Mouse (Mus musculus) urinary bladder, adult 18-20 months (tissue): ENCODE data around the gene Gmppa.

ENCODE experiments used
- DNase-seq, 2 experiments: peaks; one replicate each; pipeline ENCODE4 v3.0.0; 2022; ENCODE audit warnings: low spot score in 2 of 2, mixed read lengths in 2 of 2

The Gmppa gene

DNA sequence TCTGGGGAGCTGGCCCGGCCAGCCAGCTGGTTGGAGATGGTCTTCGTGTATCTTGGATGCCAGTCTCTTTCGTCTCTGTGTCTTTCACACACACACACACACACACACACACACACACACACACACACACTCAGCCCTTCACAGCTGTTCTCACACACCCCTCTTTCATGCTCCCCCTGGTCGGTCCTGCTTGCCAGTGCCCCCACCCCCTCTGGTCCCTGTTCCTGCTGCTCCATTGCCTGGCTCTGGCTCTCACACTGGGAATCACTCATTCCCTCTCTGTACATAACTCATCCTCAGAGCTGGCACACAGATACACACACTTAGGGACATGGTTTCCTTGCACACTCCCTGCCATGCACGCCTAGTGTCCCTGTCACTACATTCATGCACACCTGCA, 16.2 kb downstream of the Gmppa start:
- DNase-seq = no peak

DNA sequence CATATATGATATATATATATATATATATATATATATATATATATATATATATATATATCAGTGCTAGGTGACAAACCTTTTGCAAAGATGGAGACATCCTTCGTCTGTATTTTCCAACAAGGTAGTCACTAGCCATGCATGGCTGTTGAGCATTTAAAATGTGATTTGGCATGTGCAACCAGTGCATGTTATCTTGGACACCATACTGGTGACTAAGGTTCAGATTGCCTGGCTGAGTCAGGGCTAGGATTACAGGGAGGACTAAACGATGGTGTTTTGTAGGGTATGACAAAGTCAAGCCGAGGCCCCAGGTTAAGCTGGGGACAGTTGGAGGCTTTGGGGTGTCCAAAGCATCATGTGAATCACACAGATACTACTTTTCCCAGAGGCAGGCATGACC, 19.7 kb downstream of the Gmppa start:
- no peak for DNase-seq

DNA sequence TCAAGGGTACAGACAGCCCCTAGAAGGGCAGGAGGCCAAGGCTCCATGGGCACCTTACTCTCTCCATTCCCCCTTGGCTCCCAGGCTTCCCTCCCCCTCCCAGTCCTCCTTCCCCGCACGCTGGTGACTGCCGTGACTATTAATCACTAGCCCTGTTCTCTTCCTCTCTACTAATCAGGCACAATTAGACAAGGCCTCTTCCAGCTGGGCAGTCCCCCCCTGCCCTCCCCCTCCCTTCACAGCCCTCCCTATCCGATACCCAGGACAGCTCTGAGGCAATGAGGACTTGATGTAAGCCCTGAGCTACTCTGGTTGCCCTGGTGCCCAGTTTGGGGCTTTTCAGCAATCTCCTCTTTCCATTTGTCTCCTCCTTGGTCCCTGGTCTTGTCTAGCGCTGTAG, 20.2 kb downstream of the Gmppa start:
- DNase-seq = no peak

DNA sequence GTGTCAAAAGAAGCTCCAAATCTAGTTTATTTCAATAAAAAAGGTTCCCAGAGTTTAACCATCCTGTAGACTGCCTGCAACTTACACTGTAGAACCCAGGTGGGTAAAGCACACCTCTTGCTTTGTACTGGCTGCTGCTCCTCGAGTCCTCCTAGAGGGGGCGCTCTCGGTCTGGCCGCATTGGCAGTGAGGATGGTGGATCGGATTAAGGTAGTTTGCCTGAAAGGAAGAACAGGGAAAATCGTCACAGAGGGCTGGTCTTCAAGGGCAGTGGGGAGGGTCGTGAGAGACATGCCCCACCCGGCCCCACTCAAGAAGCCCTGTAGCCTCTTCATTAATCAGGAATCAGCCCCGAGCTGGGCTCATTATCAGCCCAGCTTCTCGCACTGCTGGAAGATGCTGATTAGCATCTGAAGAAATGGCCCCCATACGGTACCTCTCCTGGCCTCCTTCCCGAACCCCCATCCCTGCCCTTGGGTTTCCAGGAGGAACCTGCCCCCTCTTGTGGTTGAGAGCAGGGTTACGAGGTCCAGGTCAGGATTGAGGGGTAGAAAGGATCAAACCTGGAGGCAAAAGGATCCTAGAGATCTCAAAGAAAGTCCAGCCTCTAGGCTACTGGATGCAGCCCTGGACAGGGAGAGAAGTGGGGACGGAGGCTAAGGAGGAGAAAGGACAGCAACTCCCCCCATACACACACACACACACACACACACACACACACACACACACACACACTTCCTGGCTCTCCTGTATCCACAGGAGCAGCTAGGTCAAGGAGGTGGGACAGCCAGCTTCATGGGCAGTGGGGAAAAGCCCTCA, 21.2 kb downstream of the Gmppa start:
- no peak for DNase-seq

DNA sequence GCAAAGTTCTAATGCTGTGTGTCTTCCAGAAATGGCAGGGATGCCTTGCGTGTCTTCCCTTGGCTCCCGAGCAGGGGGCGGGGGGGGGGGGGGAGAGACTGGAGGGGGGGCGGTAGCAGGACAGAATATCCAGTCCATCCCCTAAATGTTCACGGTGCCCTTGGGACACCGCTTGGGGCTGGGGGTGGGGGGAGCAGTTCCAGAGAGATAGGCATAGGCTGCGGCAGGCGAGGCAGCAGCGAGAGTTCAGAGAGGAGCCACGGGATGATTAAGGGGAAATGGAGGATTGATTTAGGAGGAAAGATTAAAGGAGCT, 21.9 kb downstream of the Gmppa start:
- no peak for DNase-seq

DNA sequence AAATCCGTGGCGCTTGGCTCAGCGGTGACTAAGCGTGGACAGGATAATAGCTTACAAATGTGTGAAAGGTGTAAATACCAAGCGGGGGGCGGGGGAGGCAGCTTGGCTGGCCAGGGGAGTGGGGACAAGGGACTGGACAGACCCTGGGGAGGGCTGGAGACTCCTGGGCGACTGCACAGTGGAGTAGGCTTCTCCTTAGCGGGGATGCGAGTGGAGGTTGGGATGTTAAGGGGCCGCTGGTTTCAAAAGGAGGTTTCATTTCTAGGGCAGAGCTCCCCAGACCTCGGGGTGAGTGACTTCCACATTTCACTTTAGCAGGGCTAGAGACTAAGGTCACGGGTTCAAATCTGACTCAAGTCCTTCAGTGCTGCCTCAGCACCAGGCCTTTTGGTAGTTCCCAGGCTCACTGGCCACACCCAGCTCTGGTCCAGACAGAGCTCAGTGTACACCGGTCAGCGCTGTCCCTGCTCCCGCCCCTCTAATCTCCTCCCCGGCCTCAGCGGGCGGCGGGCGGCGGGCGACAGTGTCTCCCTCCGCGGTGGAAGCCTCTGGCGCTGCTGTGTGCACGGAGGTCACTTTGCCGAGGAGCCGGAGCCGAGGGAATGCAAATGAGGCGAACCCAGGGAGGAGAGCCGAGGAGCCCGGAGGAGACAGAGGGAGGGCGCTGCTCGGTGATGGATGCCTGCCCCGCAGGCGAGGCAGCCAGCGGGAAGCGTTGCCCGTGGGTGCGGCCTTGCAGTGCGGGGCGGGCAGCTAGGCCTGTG, 22.5 kb downstream of the Gmppa start:
- DNase-seq = peak in 1 of 2 experiments; percentile 37

DNA sequence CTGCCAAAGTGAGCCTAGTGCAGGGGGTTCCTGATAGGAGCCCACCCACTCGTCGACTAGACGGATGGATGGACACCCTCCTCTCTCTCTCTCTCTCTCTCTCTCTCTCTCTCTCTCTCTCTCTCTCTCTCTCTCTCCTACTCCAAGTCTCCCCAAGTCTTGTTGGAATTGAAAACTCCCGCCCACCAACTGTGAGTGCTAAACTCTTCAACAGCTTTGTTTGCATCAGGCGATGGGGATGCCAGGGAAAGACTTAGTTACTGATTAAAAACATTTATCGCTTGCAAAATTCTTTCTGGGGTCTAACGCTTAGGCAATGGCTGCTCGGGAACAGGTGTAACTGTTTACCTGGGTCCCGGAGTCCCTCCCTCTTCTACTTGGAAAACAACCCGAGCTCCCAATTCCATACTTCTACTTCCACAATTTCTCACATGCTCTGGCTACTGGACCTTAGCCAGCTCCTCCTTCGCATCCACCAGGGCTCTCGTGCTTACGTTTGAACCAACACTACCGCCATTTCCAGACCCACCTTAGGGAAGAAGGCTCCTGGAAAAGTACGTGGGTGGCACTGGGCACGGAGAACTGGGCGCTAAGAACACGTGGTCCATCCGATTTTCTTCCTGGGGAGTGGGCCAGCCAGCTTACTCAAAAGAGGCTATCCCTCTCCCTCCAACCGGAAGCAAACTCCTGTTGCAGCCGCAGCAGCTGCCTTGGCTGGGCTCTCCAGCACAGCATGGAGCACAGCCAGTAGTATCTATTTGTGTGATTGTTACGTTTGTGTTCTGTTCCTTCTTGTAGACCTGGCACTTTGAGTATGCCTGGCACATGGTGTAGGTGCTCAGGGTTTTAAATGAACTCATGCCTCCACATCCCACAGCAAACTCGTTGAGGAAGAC, 23.3 kb downstream of the Gmppa start:
- no peak for DNase-seq

DNA sequence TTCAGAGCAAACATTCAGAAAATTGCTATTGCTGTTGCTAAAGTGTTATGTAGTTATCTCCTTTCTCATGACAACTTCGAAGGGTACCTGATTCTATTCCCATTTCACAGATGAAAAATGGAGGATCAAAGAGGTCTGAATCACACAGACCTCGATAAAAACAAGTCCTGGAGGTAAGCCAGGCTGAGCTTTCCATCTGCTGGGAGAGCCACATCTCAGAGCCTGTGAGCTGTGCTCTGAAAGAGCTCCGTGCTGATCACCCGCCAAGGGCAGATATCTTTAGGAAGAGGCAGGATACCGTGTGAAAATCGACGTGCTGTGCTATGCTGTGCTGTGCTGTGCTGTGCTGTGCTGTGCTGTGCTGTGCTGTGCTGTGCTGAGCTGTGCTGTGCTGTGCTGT, 24.6 kb downstream of the Gmppa start:
- DNase-seq = no peak

DNA sequence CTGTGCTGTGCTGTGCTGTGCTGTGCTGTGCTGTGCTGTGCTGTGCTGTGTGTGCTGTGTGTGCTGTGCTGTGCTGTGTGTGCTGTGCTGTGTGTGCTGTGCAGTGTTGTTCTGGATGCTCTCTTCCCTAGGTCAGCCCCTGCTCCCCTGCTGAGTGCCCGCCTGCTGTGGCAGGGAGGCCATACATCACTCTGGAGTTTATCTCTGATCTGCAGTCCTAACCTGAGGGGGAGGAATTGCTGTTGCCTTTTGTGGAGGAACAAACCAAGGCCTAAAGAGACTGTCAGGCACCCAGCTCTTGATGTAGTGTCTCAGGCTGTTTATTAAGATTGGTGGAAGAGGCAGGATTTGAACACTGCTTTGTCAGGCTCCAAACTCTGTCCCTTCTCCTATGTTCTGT, 26.9 kb downstream of the Gmppa start:
- no peak for DNase-seq

DNA sequence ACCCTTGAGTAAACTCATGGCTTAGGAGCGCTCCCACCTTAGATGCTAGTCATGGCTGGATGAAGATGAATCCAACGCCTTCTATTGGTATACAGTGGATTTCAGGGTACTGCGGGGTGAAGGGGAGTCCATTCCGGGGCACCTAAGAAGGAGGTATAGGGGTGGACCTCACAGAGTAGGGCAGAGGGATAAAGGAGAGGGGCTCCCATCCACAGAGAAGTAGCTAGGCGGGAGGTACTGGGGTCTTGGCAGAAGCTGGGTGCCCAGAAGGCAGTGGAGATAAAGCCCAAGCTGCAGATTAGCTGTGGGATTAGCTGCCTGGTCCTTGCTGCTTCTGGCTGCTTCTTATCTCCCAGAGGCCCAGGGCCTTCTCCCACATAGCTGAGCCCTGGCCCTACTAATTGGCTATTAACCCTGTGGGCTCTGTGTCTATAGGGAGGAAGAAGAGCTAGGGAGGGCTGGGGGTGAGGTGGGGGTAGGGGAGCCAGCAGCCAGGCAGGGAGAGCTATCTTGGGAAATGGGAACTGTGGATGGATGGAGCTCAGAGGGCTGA, 28.0 kb downstream of the Gmppa start:
- no peak for DNase-seq

DNA sequence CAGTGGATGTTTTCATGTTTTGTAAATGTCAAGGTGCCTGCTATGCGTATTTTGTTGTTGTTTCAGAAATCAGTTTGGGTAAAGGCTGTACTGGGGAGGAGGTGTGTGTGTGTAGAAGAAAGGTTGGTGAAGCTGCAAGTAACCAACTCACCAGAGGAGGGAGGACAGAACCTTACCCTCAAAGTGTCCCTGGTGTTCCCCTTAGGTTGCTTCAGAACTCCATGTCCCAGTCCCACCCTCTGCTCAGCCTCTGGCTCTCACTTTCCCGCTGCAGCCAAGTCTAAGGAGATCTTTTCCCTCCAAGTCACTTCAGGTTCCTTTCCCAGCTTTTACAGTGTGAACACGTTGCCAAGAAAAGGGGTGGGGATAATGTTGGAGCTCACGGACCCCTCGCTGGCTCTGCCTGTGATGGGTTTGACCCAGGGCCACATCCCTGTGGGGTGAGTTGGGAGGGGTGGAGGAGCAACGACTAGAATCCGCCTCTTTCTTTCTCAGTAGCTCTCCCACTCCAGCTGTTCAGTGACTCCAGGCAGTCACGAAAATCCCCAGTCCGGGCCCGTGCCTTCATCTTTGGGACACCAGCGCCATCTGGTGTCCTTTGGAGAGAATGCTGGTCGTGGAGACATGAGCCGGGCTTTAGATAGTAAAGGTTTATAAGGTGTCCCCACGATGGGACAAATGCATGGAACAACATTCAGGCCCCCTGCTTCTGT, 31.6 kb downstream of the Gmppa start:
- peak; percentile 58 to 75 for DNase-seq

DNA sequence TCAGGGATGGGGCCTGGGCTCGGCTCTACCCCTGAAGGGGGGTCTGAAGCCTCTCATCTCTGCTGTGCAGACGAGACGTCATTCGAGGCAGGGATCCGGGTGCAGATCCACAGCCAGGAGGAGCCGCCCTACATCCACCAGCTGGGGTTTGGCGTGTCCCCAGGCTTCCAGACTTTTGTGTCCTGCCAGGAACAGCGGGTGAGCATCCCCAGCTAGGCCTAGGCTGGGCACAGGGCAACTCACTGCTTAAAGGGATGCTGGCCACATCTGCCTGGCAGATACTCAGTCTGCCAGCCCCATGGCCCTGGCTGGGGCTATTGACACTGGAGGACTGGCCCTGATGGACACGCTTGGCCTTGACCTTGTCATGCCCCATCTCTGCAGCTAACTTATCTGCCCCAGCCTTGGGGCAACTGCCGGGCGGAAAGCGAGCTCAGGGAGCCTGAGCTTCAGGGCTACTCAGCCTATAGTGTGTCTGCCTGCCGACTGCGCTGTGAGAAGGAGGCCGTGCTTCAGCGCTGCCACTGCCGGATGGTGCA, 33.6 kb downstream of the Gmppa start:
- no peak for DNase-seq

DNA sequence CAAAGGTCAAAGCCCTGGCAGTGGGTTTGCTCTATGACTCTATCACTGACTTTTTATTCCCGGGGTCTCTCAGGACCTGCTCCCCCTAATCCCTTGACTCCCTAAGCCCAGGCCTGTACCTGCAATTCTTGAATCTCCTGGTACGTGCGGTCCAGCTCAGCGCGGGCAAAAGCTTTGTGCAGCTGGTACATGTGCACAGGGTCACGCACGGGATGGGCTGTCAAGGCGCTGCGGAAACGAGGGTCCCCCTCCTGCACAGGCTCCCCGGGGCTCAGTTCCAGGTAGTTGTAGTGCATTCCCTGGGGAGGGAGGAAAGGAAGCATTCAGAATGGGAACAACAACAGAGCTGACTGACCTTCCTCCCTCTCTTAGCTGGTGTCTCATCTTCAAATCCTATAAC, 40.7 kb downstream of the Gmppa start:
- DNase-seq = no peak

DNA sequence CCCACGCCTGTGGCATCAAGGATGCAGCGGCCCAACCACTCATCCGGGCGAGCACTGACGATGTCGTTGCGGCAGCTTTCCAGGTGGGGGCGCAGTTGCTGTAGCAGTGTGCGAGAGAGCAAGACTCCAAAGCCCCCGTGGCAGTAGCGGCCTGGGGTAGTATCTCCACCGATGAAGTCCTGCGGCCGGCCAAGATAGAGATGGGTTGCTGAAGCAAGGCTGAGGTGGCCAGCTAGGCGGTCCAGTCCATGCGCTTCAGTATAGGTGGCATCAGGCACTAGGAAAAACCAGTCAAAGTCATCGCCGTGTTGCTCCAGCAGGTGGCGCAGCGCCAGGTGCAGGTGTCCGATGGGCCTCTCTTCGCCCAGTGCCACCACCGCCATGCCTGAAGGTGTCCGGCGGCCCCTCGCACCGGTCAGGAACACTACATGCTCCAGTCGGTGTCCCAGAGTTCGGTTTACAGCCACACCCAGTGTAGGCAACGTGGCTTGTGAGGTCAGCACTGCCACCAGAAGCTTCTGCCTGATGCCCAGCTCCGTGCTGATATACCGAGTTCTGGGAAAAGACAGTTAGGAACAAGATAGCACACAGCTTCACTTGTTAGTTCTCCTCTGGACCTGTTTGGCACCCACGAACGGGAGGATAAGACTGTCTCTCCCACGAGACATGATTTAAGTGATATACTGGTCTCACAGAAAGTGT, 41.7 kb downstream of the Gmppa start:
- peak; percentile 66 to 90 for DNase-seq

DNA sequence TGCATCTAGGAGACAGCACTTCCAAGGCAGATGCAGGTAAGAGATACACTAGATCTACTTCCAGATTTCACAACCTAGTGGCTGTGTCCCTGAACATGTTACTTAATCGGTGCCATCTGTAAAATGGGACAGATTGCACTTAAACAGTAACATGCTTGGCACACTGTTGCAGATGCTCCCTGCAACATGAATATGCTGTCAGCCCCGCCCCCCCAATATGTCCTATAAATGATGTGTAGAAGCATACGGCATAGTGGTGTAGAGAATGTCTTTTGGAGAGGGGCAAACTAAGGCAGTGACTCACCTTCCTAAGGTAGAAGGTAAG, 42.2 kb downstream of the Gmppa start:
- no peak for DNase-seq

DNA sequence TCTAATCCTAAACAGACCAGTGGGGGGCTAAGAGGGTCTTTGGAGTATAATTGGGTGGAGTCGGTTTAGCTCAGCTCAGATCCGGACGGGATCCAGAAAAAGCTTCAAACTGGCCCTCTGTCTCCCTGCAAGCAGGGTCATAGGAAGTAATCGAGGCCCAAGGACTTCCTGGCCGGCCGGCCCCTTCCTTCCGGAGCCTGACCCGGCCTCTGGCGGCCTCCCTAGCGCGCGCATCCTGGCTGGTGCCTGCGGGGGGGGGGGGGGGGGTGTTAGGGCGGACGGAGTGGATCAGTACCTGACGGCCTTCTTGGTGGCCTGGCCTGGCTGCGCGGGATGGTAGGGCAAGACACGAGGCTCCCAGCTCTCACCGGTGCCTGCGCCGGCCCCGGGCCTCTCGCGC, 42.8 kb downstream of the Gmppa start:
- no peak for DNase-seq

DNA sequence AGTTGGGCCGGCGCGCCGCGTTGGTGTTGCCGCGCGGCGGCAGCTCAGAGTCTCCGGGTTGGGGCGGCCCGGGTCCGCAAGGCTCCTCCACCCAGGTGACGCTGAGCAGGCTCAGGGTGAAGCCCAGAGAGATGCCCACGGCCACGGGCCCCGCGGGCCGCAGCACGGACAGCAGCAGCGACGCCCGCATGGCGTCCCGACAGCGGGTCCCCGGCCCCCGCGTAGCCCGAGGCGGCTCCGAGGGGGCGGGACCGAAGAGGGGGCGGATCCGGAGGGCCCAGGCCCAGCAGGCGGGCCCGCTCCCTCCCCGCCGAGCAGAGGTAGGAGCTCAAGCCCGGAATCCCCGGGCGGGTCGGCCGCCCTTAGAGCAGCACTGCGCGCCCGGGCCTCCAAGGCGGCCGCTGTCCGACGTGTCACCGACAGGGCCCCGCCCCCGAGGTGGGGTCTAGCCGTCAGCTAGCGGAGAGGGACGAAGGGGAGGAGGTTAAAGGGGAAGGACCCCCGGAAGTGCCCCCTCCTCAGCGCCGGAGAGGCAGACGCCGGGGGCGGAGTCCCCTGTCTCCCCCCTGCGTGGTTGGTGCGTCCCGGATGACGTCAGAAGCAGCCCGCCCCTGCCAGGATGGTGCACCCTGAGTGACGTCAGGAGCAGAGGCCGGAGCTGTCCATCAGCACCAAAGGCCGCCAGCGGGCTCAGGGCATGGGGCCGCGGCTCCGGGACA, 43.3 kb downstream of the Gmppa start, which contains the start of the genes Chpf and Tmem198:
Gene Chpf, minus strand, starts transcription at position 392 of the 719 bp plus-strand sequence.
Gene Tmem198, plus strand, starts transcription at position 617 of the 719 bp plus-strand sequence.
- peak; percentile 92 to 93 for DNase-seq

DNA sequence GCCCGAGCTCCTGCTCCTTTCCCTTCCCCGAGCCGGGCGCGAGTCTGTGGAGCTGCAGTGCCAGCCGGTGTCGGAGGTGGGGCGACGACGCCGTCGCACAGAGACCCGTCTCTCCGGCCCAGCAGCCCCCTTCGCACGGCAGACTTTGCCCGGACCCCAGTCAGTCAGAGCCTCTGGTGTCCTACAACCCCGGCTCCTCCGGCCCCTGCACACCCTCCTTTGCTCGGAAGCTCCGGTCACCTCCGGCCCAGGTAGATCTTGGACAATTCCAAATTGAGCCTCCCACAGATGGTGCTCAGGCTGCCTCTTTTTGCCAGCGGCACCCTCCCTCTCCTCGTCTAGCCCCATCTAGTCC, 43.9 kb downstream of the Gmppa start:
- DNase-seq = no peak

DNA sequence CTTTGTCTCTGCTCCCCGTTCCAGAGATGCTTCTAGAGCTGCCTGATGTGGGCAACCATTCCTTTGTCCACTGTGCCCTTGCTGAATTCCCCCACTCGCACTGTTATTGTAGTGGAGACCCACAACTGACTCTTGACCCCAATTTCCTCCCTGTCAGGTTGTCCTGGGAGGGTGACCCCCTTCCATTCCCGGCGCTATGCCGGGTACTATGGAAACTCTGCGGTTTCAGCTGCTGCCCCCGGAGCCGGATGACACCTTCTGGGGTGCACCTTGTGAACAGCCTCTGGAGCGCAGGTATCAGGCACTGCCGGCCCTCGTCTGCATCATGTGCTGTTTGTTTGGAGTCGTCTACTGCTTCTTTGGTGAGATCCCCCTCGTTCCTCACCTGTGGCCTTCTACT, 44.3 kb downstream of the Gmppa start:
- DNase-seq = no peak

DNA sequence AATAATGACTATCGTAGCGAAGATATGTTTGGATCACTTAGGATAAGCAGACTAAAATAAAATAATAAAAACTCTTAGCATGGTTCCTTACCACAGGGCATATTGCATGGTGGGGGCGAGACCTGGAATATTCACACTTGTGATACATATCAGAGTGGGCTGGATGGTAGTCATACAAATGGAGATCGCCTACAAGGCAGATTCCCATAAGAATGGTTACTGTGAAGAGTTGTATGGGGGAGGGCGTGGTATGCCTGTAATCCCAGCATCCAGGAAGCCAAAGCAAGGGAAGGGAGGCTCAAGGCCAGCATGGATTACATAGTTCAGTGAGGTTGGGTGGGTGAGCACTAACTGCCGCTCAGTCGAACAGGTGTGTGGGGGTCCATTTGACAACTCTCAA, 45.0 kb downstream of the Gmppa start:
- no peak for DNase-seq
